Mouse (Mus musculus) C2C12 (cell line): ENCODE results near the gene Mns1.

Experiments
- CEBPB ChIP-seq: IDR thresholded peaks from one replicate; pipeline ENCODE4 v1.6.1; 2011; ENCODE audit warnings: low read depth, mild to moderate bottlenecking, control low read depth, moderate library complexity
- CTCF ChIP-seq: IDR thresholded peaks from one replicate; pipeline ENCODE4 v1.5.1; 2011; ENCODE audit not compliant: control insufficient read depth, insufficient read depth, insufficient read length

- TF ChIP-seq CTCF = no peak
- TF ChIP-seq CEBPB = no peak
Observed at GRCm38 (mm10) chr9:72449841-72450240, 12.0 kb downstream of the Mns1 start.
